Mouse (Mus musculus): ENCODE measurements around the gene Borcs7.

The Borcs7 gene

DNA sequence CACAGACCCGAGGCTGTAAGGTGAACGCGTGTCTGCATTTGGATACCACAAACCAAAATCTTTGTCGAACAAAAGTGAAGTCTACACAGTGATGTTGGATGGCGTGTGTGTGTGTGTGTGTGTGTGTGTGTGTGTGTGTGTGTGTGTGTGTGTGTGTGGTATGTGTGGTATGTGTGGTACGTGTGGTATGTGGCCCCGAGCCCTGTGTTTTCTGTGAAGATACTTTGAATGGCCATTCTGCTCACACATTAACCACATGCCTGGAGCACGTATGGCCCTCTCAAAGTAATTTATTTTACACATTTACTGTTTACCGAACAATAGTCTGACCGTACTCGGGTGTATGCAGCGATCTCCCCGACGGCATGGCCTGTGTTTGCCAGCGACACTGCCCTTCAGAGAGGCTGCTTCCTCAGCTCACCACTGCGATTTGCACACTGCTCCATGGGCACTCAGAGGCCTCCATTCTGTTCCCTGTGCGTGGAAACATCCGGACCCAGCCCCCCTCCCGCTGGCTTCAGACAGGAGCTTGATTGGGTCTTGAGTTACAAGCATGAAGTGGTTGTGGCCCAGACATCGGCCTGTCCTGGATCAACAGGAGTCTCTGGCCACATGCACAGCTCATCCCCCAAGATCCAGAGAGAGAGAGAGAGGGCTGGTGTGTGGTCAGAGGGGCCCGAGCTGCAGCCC, 33.4 kb upstream of the Borcs7 start:
- ChIA-PET CTCF (interaction anchor here in 3 of 4 experiments (0.5 to 0.8 kb wide), 6 partner anchors 24 to 259 kb away, joined by 3 to 6 read pairs (median 3); partner anchors contain the start of gene Sufu (in 1 of the 3)), POLR2A (interaction anchor here in 3 of 4 experiments (0.6 to 2.2 kb wide), 16 partner anchors 9 to 690 kb away, joined by 3 to 13 read pairs (median 4); partner anchors contain the start of genes Ina (in 1 of the 3), Nt5c2 (in 1 of the 3) and Taf5 (in 1 of the 3))

DNA sequence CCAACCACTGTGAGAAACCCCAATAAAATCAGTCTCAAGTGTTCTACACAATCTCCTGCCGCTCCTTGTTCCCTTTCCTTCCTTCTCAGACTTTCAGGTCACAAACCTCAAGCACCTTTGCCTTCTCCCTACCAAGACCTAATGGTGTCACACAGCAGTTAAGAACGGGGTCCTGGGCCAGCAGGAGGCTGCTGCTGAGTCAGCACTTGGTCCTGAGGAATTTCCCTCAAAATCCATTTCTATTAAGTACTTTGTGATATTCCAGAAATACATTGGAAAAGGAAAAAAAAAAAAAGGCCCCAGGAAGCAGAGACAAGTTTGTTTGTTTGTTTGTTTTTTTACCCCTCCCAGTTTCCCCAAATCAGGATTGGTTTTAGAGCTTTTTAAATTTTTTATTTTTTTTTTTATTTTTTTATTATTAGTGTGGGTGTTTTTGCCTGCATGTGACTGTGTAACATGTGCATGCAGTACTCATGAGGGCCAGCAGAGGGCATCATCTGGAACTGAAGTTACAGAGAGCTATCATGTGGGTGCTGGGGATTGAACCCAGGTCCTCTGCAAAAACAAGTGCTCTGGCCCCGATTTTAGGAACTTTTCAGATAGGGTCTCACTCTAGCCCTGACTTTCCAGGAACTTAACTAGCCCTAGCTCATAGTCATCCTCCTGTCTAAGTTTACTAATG, 32.2 kb upstream of the Borcs7 start:
- ChIA-PET POLR2A (interaction anchor here in 3 of 4 experiments (0.6 to 2.2 kb wide), 22 partner anchors 8 to 687 kb away, joined by 3 to 13 read pairs (median 3); partner anchors contain the start of gene Taf5 (in 1 of the 3)), CTCF (interaction anchor here (0.5 to 2.2 kb wide), 45 partner anchors 11 to 1532 kb away, joined by 3 to 11 read pairs (median 3); partner anchors contain the start of genes Cyp17a1 (in 2 of the 4), Actr1a (in 1 of the 4) and Sufu (in 1 of the 4))

GRCm38 (mm10) chr19:46658348-46658747, 31.4 kb upstream of the Borcs7 start:
- CTCF ChIA-PET, result interaction anchor here (0.5 to 2.2 kb wide), 36 partner anchors 12 to 1188 kb away, joined by 3 to 11 read pairs (median 3); partner anchors contain the start of genes Cyp17a1 (in 2 of the 4), Actr1a (in 1 of the 4) and Sufu (in 1 of the 4)

GRCm38 (mm10) chr19:46658851-46659250, 30.9 kb upstream of the Borcs7 start:
- POLR2A ChIA-PET, result interaction anchor here in 2 of 4 experiments (0.5 to 1.9 kb wide), 5 partner anchors 14 to 176 kb away, joined by 3 to 8 read pairs (median 3); partner anchors contain the start of gene Cyp17a1 (in 1 of the 2)
- CTCF ChIA-PET, result interaction anchor here in 2 of 4 experiments (0.6 to 2.2 kb wide), 6 partner anchors 9 to 510 kb away, joined by 3 to 10 read pairs (median 4); partner anchors contain the start of gene Actr1a (in 1 of the 2)

More at GRCm38 (mm10) chr19:46658348-46658747, 31.4 kb upstream of the Borcs7 start:
- POLR2A ChIA-PET, result interaction anchor here in 3 of 4 experiments (0.8 to 2.2 kb wide), 9 partner anchors 9 to 147 kb away, joined by 3 to 13 read pairs (median 4); no protein-coding TSS in a partner anchor

DNA sequence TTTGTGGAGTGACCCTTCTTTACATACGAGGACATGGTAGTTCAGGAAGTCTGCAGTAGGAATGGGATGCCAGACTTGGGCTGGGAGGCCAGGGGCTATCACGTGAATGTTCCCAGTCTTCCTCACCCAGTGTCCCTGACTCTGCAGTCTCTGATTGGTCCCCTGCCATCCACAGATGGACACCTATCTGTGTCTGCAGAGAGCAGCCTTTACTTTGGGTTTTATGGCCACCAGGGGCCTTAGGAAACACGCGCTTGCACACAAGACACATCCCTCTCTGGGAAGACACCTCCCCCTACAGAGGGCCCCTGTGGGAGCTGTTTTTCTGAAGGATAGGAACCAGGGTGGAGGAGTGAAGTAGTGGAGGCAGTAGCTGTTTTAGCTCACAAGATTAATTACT, 28.2 kb upstream of the Borcs7 start:
- ChIA-PET CTCF (no interaction called here), POLR2A (no interaction called here)

DNA sequence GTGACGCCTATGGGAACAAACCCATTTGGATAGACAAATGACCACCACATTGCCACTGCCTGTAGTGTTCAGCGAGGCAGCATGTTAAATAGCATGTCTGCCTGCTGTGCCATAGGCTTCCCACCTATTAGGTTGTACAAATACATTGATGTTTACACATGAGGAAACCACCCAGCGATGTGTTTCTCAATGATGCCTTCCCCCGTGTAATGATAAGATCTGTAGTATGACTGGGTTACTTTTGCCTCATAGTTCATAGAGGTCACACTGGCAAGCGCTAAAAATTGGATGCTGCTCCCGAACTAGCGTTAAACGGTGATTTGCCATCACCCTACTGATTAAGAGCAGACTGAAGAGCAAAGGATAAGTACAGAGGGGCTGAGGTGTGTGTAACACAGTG, 27.5 kb upstream of the Borcs7 start:
- ChIA-PET POLR2A (no interaction called here), CTCF (interaction anchor here in 1 of 4 experiments (1.2 kb wide), 1 partner anchor 226 kb away, joined by 3 read pairs; no protein-coding TSS in a partner anchor)

DNA sequence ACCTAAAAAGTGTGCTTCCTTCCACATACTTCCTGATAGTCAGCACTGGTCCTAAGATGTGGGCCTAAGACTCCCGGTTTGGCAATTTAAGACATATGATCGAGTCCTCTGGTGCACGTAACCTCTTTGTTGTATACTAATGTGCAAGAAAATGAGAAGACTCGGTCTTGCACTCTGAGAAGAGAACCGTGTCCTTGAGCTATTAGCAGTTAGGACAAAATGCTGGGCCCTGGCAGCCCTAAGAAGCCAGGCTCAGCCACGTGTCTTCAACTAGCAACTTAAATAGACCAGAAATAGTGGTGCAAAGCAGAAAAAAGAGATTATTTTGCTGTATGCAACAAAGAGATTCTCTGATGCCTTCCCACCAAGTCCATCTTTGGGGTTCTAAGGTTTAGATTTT, 26.9 kb upstream of the Borcs7 start:
- CTCF ChIA-PET, result interaction anchor here in 1 of 4 experiments (1.2 kb wide), 1 partner anchor 227 kb away, joined by 3 read pairs; no protein-coding TSS in a partner anchor
- POLR2A ChIA-PET, result no interaction called here

DNA sequence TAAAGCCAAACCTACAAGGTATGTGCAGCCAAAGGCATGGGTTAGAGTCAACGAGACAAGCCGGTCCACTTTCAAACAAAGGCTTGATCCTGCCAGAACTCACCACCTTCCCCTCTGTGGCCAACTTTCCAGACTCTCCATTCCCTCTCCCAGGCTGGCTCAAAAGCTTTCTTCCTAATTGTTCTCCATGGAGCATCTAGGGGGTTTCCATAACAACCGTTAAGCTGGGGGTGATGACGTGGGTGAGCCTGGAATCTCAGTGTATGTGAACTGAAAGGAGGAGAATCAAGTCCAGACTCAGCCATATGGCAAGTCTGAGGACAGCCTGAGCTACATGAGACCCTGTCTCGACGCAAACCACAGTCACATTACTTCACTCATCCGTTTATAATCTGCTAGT, 24.2 kb upstream of the Borcs7 start:
- ChIA-PET CTCF (no interaction called here), POLR2A (interaction anchor here in 1 of 4 experiments (0.9 to 1.5 kb wide), 2 partner anchors 9 to 20 kb away, joined by 3 to 4 read pairs; no protein-coding TSS in a partner anchor)

DNA sequence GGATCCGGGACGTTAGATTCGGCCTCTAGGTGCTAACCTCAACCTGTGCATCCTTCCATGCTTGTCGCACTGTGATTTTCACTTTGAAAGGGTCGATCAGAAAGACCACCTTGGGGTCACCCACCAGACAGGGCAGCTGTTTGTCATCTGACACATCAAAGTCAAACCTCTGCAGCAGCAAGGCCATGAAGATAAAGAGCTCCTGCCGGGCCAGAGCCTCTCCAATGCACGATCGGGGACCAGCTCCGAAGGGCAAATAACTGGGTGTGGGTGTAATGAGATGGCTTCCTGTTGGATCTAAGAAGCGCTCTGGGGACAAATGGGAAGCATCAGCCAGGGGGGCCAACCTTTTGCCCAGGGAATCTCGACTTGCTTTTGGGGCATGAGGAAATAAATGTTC, 22.4 kb upstream of the Borcs7 start:
- ChIA-PET CTCF (interaction anchor here in 1 of 4 experiments (0.9 kb wide), 1 partner anchor 8 kb away, joined by 3 read pairs; no protein-coding TSS in a partner anchor), POLR2A (interaction anchor here in 3 of 4 experiments (0.7 to 1.4 kb wide), 7 partner anchors 10 to 74 kb away, joined by 3 to 4 read pairs (median 3); partner anchors contain the start of gene Wbp1l (in 1 of the 3))

- ChIA-PET CTCF (interaction anchor here in 3 of 4 experiments (0.6 to 0.9 kb wide), 4 partner anchors 9 to 30 kb away, joined by 3 to 4 read pairs (median 3); no protein-coding TSS in a partner anchor), POLR2A (interaction anchor here in 3 of 4 experiments (0.7 to 1.4 kb wide), 5 partner anchors 11 to 73 kb away, joined by 3 to 4 read pairs (median 4); partner anchors contain the start of gene Wbp1l (in 1 of the 3))
Observed at GRCm38 (mm10) chr19:46668263-46668662, 21.4 kb upstream of the Borcs7 start.

DNA sequence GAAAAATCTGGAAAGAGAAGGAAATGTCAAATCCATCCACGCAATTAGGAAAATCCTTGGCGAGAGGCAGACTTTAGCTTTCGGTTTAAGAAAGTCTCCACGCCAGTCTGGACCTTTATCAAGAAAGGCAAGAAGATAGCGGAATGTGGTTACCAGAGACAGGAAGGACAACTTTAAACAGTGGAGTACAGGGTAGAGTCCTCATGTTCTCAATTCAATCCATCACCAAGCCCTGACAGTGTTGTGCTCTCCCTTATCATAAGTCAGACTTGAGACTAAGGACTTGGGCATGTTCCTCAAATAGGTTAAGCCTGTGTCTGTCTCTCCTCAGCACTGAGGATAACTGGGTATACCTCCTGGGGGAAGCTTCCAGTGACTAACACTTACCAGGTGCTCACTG, 19.9 kb upstream of the Borcs7 start:
- ChIA-PET CTCF (interaction anchor here in 2 of 4 experiments (1.4 to 2.1 kb wide), 3 partner anchors 37 to 71 kb away, joined by 3 to 5 read pairs (median 4); partner anchors contain the start of gene As3mt (in 1 of the 2)), POLR2A (interaction anchor here in 1 of 4 experiments (1.3 kb wide), 1 partner anchor 20 kb away, joined by 3 read pairs; the partner anchor contains the start of gene Borcs7)

- CTCF ChIA-PET, result interaction anchor here (0.6 to 2.2 kb wide), 23 partner anchors 11 to 205 kb away, joined by 3 to 12 read pairs (median 3); partner anchors contain the start of gene As3mt (in 1 of the 4)
- POLR2A ChIA-PET, result interaction anchor here in 2 of 4 experiments (0.8 to 1.0 kb wide), 3 partner anchors 13 to 199 kb away, joined by 3 read pairs; no protein-coding TSS in a partner anchor
Observed at GRCm38 (mm10) chr19:46670691-46671090, 19.0 kb upstream of the Borcs7 start.

DNA sequence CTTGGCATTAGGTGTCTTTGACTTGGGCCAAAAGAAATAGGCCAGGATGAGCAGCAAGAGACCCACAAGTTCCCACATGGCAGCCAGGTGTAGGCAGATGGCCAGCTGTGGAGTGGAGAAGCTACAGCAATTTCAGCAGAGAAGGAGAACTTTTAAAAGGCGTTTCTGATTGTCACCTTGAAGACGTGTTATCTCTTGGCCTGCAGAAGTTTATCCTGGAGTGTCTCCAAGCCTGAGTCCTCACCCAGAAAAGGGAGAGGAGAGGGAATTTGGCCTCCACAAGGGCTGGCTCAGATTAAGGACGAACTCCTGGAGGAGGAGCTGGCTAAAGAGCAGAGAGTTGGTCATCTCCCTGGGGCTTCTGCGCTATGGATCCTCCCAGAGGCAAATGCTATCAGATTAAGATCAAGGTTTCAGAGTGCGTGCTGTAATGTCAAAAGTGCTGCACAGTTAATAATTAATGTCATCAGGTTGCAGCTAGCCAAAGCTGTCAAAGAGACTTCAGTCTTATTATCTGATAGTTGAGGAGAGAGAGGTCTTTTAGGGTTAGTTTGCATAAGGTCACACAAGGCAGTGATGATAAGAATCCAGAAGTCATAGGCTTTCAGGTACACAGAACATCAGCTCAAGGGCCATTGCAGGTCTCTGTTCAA, 16.8 kb upstream of the Borcs7 start, which contains the start of gene Cyp17a1:
TSS of gene Cyp17a1 (minus strand) at position 407 of the 653 bp plus-strand sequence.
- CTCF ChIA-PET, result interaction anchor here in 2 of 4 experiments (0.8 to 1.6 kb wide), 3 partner anchors 15 to 60 kb away, joined by 3 to 4 read pairs (median 4); no protein-coding TSS in a partner anchor
- POLR2A ChIA-PET, result interaction anchor here in 3 of 4 experiments (0.6 to 1.3 kb wide), 5 partner anchors 8 to 99 kb away, joined by 3 to 5 read pairs (median 4); partner anchors contain the start of genes Borcs7 (in 1 of the 3), Cnnm2 (in 1 of the 3) and Sfxn2 (in 1 of the 3)

DNA sequence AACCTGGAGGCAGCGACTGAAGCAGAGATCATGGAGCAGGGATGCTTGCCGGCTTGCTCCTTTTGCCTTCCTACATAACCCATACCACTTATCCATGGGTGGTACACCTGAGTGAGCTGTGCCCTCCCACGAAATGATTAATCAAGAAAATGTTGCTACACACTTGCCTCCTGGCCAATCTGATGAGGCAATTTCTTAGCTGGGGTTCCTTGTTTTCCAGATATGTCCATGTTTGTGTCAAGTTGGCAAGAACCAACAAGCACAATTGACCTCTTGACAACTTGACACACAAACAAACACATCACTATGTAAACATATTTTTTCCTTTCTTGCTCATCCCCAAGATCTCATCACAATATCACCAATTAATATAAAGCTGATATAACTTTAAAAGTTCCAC, 14.1 kb upstream of the Borcs7 start:
- CTCF ChIA-PET, result interaction anchor here in 1 of 4 experiments (0.6 kb wide), 1 partner anchor 279 kb away, joined by 3 read pairs; no protein-coding TSS in a partner anchor
- POLR2A ChIA-PET, result interaction anchor here in 1 of 4 experiments (1.3 kb wide), 1 partner anchor 14 kb away, joined by 5 read pairs; the partner anchor contains the start of gene Borcs7

DNA sequence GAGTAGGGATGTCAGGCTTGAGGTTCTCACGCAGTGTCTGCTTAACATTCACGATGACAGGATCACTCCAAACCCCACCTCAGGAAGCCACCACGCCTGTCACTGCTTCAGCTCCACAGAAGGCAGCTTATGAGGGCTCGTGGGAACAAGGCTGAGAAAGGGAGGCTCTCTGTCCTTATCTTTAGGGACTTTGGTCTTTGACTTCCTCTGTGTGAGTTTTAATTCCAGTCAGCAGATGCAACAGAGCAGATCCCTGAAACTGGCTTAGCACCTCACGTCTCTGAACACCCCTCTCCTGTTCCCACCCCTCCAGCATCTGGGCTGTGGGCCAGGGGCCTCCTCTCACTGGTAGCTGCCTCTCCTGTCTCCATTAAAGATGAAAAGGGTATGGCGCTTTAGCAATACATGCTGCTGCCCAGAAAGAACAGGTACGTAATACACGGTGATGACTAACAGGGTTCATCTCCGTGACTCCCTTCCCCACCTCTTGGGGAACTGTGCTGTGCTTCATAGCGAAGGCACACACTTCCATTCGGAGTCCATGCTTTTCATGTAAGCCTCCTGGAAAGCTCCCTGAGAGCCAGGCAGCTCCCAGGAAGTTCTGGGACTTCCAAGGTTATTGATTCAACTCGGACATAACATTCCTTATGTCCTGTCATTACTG, 9.9 kb upstream of the Borcs7 start:
- ChIA-PET CTCF (no interaction called here), POLR2A (interaction anchor here in 2 of 4 experiments (0.6 to 1.6 kb wide), 2 partner anchors 13 to 75 kb away, joined by 5 to 8 read pairs; no protein-coding TSS in a partner anchor)

DNA sequence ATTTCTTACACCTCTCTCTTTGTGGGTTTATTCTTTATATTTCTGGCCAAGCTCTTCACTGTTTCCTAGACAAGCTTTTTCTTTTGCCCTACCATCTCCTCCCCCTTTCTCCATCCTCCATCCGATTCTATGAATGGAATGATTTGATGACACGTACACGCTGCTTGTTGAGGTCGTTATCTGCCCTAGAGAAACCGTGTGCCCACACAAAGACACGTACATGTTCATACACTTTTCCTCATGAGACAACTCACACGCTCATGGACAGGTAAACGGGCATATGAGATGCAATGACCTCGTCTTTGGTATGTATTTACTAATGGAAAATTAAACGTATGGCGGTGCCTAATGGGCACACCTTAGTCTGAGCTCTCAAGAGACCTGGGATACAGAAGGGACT, 681 bp downstream of the Borcs7 start:
- CTCF ChIA-PET, result interaction anchor here in 2 of 4 experiments (0.6 to 0.8 kb wide), 3 partner anchors 46 to 179 kb away, joined by 3 to 8 read pairs (median 4); no protein-coding TSS in a partner anchor
- POLR2A ChIA-PET, result interaction anchor here (0.7 to 1.8 kb wide), 24 partner anchors 8 to 538 kb away, joined by 3 to 13 read pairs (median 4); partner anchors contain the start of genes As3mt (in 2 of the 4), Cyp17a1 (in 1 of the 4) and Wbp1l (in 1 of the 4)
